Mouse (Mus musculus) erythroid progenitor cell, adult 5-6 weeks (primary cell): ENCODE results near the gene Hist1h1e. TPM values are rescaled to one million over a fixed set of nuclear protein-coding genes. Genes with fewer than 3 reads are reported as not detected.
"Not testable (repeated sequence)": the region's sequence is repeated elsewhere in the genome, so short reads cannot be mapped to it uniquely, and the experiment has no call there.

ENCODE experiments used
- ATAC-seq: replicated peaks from 2 replicates; pipeline ENCODE4 v1.8.0; 2016; ENCODE audit warnings: moderate number of reproducible peaks, mild to moderate bottlenecking, moderate TSS enrichment, inconsistent platforms; ENCODE audit not compliant: poor library complexity, low FRiP score, severe bottlenecking
- total RNA-seq, 2 experiments: library from RNA; stranded (forward) in 1 of 2; stranded (reverse) in 1 of 2; fragments of 150-400 nt in 1 of 2; fragments of 186-747, 209-891 nt in 1 of 2; gene quantifications; 2 replicates each; pipeline versions ENCODE4 v1.2.3 to v1.2.4; 2015 to 2017; ENCODE audit warnings: low replicate concordance in 2 of 2

Hist1h1e gene
- total RNA-seq, 2 experiments from 2014 or later, result 1,339 to 1,649 TPM

DNA sequence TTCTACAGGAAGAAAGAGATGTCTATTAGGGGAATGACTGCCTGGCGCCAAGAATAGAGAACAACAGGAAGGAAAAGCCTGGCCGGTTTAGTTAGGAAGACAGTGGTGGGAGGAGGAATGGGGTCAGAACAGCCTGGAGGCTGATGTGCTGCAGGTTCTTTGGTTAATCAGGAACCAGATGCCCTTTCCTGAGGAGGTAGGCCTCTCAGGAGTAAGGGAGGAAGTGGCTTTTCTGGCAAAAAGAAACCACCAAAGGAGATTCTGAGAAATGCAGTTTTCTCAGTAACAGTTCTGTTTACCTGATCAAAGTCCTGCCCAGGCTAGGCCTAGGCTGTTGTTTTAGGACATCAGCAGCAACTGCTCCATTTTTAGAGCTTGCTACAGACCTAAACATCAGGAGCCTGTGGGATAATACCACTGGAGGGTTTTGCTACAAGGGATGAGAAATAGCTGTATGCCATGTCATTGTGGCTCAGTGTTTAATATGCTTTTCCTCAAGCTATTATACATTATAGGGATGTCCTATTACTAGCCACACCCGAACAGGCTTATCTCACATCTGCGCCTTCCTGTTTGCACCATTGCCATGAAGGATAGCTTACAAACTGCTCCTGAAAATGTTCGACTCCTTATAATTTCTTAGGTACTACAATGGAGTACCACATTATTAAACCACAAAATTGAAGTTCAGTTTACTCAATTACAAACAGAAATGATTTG, 29.1 kb downstream of the Hist1h1e start:
- peak; percentile 57 for ATAC-seq

DNA sequence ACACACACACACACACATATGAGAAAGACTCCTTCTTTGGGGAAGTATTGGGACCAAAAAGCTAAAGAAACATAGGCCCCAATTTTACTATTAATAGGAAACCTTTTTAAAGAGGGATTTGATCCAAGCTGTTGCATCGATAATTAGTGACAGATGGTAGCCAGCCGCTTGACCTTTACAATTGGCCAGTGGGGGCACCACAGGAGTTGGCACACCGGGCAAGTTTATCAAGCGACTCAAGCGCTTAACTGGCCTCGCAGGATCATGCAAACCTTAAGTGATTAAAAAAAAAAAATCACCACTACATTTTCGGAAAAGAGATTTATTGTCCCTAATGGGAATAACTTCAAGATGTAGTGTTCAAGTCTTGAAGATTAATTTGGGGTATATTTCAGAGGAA, 29.7 kb downstream of the Hist1h1e start:
- ATAC-seq, result no peak

DNA sequence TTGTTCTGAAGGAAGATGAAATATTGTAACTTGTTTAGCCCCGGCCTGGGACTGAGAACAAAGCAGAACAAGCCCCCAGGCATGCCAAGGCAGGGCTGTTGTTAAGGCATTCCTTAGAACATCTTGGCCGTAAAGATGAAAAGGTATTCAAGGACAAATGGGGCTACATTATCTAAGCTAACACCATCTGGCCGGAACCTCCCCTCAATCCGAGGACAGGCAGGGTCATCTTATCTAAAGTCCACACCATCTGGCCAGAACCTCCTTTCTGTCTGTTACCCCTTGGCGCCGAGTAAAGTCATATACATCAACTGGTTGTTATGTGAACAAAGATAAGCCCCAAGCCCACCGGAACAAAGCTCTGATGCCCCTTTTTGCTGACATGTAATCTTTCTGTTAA, 30.5 kb downstream of the Hist1h1e start:
- ATAC-seq, result not testable (repeated sequence)

DNA sequence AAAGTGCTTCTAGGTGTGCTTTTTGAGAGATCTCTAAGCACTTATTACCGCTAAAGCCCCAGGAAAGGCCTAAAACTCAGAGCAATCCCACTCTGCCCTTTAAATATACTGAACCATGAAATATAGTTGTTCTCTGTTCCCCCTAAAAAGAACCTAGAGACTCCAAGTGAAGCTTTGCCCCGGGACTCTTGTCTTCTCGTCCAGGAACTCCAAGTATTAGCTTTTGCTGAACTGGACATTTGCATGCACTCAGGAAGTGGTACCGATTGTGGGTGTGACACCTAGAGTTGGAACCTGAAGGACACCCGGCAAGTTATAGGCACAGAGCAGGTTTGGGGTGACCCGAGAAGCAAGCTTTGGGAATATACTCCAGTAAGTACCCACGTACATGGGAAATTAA, 31.2 kb downstream of the Hist1h1e start:
- no peak for ATAC-seq

DNA sequence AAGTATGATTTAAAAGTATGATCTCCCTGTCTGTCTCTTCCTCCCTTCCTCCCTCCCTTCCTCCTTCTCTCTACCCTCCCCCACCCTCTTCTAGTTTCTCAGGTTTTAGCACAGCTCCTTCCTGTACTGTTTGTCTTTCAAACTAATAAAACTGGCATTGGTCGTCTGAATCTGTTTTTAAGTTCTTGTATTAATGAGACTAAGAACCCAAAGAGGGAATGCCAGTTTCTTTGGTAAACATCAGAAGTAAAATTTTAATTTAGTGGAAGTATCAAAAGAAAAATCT, 35.5 kb downstream of the Hist1h1e start:
- ATAC-seq, result 0 out of 2 replicates have a peak, but pooled peaks have one; percentile 1

DNA sequence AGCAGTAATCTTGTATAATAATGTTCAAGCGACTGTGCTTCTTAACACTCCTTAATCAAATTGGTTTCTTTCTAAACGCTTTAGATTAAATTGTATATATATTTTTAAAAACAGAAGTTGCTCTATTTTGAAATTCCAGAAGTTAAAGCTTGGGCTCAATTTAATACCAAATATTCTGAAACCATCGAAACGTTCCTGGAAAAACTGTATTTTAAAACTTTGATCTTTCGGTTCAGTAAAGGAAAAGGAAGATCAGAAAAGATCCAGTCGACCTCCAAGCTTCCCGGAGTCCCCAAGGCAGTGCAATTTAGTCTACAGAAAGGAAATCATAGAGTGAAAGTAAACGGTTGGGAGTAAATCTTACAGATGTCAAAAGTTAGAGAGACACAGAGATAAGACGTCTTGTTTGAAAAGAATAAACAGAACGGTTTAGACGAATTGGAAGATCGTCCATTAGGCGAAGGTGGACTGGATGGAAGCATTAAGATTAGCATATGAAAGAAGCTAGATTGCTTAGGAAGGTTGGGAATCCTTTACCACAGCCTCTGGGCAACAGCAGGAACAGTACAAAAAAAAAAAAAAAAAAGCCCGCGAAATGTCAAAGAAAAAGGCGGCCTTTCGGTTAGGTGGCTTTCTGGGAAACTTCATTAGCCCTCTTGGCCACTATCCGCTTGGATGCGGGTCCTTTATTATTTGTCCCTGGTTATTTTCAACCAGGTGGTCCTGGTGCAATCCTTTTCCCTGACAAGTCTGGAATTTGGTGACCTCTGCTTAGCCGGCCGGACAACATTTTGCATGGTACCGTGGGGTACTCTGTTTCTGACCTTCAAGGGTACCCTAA, 36.0 kb downstream of the Hist1h1e start:
- peak; percentile 26; the same call in 1 of the 2 replicates for ATAC-seq

DNA sequence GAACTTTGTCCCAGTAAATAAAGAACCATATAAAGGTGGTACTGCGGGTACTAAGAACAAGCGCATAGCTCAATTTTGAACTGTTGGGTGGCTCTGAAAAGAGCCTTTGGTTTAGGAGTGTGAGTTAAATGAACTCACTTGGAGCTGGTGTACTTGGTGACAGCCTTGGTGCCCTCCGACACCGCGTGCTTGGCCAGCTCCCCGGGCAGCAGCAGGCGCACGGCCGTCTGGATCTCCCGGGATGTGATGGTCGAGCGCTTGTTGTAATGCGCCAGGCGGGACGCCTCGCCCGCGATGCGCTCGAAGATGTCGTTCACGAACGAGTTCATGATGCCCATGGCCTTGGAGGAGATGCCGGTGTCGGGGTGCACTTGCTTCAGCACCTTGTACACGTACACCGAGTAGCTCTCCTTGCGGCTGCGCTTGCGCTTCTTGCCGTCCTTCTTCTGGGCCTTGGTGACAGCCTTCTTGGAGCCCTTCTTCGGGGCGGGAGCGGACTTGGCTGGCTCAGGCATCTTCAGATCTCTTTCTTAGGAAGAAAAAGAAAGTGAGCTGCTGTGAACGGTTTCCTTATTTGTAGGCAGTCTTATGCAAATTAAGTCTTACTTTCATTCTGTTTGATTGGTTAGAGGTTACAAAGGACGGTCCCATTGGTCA, 36.8 kb downstream of the Hist1h1e start:
- ATAC-seq, result peak; percentile 68

DNA sequence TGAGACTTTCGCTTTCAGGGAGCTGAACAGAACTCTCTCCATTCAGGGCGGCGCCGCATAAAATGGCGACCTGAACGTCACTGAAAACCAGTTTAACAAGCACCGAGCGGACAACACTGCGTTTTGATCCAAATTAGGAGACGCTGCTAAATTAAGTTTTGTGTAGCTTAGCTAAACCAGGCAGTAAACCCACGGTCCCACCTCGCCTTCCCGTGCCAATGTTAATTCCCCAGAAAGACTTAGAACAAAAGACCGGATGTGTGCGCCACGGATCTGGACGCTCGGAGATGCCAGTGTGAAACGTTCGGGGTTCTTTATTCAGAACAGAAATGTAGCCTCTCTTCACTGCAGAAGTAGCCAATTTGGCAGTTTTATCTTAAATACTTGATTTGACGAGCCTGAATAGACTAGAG, 37.3 kb downstream of the Hist1h1e start:
- peak; percentile 36 for ATAC-seq

DNA sequence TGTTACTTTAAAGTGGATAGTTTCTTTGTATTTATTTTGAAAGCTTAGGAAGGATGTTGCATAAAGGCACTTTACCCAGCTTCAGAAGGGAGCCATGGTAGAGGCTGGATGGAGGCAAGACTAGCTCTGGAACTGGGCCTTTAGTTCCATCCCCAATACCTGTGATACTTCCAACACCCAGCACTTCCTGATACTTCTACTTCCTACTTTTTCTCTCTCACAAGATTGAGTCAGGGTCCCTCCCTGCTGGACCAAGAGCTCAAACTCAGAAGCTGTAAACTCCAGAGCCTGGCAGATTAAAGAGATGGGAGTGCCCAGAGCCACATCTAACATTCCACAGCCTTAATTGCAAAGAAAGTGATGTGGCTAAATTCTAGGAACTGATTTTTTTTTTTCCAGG, 38.0 kb downstream of the Hist1h1e start:
- ATAC-seq, result no peak

DNA sequence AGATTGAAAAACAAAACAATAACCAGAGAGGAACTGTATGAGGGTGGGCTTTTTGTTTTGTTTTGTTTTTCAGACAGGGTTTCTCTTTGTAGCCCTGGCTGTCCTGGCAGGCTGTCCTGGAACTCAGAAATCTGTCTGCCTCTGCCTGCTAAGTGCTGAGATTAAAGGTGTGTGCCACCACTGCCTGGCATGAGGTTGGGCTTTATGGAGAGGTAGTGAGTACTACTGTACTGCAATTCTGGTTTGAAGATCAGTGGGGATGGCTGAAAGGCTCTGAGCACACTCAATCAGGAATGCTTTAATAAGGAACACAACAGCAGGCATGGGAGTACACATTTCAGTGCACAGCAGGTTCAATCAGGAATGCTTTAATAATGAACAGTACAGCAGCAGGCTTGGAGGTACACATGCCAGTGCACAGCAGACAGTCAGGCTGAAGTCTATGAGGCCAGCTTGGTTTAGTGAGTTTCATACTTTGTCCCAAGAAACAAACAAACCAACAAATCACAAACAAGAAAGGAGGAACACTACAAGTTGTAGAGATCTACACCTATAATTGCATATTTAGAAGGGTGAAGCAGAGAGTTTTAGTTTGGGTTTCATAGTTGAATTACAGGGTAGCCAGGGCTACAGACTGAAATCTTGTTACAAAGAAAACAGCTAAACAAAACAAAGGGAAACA, 38.8 kb downstream of the Hist1h1e start:
- ATAC-seq, result no peak

DNA sequence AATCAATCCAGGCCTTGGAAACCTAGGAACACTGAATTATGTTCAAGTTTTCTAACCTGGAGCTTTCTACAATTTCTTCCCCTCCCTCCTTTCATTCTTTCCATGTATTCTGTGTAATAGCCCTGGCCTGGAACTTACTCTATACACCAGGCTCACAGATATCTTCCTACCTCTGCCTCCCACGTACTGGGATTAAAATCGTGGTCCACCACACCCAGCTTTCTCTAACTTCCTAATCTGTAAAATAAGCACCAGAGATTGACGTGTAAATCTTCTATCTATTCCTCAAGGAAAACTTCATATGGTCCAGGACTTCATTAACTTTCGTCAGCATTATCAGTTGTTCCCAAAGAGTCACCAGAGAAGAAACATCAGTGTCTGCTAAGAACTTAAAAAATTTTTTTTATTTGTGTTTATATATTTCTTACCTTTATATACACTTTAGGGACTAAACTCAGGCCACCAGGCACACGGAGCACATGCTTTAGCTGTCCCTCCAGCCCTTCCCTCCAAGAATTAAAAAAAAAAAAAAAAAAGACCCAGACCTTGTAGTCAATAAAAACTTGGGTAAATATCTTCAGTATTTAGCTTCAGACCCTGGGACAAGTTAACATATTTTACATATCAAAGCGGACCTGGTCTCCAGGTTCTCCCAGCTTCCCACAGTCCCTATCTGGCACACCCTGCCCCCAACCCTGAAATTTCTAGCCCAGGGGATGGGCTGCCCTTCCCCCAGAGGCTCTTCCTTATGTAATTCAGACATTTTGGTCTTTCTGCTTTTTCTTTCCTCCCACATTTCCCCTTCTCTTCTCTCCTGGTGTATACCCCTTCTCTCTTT, 39.9 kb downstream of the Hist1h1e start:
- ATAC-seq, result peak; percentile 15

DNA sequence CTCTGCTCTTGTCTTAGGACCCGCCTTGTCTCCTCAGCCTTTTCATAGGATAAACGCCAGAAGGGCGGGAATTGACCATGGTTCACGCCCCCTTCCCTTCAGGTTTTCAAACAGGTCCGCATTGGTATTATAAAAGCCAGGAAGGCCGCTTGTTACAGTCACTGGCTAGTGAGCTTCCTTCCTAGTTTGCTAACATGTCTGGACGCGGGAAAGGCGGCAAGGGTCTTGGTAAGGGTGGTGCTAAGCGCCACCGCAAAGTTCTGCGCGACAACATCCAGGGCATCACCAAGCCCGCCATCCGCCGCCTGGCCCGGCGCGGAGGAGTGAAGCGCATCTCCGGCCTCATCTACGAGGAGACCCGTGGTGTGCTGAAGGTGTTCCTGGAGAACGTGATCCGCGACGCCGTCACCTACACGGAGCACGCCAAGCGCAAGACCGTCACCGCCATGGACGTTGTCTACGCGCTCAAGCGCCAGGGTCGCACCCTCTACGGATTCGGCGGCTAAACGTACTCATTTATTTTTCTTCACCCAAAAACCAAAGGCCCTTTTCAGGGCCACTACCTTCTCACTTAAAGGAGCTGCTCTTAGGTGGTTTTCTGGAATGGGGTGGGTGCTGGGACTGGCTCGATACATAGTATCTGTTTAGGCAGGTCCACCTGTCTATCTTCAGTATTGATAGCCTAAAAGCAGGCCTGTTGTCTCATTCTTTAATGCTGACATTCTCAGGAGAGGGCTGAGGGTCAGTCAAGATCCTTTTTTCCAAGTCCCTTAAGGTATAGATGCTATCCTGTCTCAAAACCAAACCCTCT, 40.7 kb downstream of the Hist1h1e start, which contains the start of gene Hist1h4d:
Hist1h4d (plus strand) TSS at position 191 of the 811 bp plus-strand sequence.
- peak; percentile 59 for ATAC-seq

DNA sequence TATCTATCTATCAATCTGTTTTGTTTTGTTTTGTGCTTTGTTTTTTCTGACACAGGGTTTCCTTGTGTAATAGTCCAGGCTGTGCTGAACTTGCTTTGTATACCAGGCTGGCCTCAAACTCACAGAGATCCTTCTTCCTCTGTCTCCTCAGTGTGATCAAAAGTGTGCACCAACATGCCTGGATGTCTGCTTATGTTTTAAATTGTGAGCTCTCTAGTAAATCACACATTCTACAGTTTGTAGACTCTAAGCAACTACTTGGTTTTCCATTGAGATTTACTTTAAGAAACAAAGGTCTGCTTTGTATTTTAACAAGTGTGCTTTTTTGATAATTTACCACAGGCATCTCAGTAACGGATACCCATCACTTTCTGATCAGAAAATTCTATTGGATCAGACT, 44.5 kb downstream of the Hist1h1e start:
- no peak for ATAC-seq

DNA sequence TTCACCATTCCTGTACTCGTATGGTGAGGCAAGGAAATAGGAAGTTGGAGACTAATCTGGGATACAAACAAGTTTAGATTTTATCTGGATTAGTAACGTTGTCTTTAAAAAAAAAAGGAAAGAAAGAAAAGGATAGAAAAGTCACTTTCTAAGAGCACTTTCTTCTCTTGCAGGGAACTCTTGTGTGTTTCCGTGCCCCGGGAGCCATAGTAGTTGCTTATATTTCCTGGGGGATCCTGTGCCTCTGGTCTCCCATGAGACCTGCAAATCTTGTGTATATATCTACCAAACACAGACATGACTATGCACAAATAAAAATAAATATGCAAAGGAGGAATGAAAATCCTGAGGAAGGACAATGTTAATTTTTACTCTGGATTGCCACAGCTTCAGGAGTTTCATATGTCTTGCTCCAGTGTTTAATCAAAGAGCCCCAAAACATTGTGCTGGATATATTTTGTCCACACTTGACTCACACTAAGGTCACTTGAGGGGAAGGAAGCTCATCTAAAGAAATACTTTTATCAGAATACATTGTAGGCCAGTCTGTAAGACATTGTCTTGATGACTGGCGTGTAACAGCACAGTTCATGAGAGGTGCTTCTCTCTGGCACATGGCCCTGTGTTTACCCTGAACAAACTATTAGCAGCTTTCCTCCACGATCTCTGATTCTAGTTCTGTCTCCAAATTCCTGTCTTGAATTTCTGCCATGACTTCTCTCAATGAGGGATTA, 45.3 kb downstream of the Hist1h1e start:
- no peak for ATAC-seq

DNA sequence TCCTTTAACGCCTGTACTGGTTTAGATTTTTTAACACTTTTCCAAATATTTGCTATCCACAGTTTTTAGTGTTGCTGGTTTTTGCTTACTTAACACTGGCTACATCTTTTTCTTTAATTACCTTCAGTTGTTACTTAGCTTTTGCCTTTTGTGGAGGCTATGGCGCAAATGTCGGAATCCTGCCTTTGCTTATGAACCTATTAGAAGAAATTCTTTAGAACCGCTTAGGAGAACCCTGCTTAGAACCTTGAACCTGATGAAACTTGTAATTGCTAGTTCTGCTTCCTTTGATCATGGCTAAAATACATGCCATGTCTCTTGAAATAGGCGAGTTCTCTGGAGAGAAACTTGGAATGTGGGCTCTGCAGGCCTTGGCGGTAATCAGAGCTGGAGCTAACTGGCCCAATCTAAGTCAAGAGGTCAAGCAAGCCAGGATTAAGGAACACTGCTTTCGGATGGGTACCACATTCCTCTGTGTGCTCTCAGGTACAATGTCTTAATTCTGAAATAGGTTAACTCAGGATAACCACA, 45.9 kb downstream of the Hist1h1e start:
- peak; percentile 7; the same call in 1 of the 2 replicates for ATAC-seq

DNA sequence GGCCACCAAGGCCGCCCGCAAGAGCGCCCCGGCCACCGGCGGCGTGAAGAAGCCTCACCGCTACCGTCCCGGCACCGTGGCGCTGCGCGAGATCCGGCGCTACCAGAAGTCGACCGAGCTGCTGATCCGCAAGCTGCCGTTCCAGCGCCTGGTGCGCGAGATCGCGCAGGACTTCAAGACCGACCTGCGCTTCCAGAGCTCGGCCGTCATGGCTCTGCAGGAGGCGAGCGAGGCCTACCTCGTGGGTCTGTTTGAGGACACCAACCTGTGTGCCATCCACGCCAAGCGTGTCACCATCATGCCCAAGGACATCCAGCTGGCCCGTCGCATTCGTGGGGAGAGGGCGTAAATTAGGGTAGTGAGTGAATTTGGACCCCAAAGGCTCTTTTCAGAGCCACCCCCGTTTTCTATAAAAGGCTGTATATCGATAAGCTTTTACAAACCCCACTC, 46.5 kb downstream of the Hist1h1e start:
- not testable (repeated sequence) for ATAC-seq

DNA sequence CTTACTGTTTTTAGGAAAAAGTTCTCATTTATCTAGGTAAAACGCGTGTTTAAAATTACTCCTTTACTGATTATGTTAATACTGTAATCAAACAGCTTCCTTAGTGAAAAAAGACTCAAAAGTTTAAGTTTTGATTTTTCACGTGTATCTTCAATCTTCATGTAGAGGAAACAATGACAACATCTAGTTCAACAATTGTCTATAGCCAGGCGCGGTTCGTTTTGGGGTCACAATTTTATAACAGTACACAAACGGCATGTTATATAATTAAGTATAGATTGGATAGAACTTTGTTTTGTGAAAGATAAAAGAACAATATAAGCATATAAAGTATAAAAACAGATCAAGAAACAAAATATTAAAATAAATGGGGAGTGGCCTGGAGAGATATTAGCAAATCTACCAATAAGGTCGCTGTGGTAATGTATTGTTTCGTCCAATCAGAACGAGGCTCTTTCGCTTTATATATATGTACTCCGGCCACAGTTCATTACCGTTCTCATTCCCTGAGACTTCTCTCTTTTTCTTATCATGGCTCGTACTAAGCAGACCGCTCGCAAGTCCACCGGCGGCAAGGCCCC, 47.0 kb downstream of the Hist1h1e start, which contains the start of gene Hist1h3d:
Hist1h3d (plus strand) TSS at position 493 of the 581 bp plus-strand sequence.
- ATAC-seq, result peak; percentile 55
